Mouse (Mus musculus) limb, embryonic 10.5 days (tissue): ENCODE data around the gene Ceacam9. TPM values are rescaled to one million over a fixed set of nuclear protein-coding genes. Genes with fewer than 3 reads are reported as not detected.
"Not testable (repeated sequence)": the region's sequence is repeated elsewhere in the genome, so short reads cannot be mapped to it uniquely, and the experiment has no call there.

Source experiments
- DNase-seq: peaks from one replicate; pipeline ENCODE4 v3.0.0-alpha.2; 2017; ENCODE audit warnings: low spot score
- H3K27ac ChIP-seq: fragments of 300-500 bp; sonication (generic); 2 replicates; pipeline ENCODE4 v1.5.1; 2016; ENCODE audit warnings: mild to moderate bottlenecking
- H3K27me3 ChIP-seq: fragments of 300-500 bp; sonication (generic); 2 replicates; pipeline ENCODE4 v1.6.1; 2016; ENCODE audit warnings: low read depth, mild to moderate bottlenecking; ENCODE audit not compliant: poor library complexity, severe bottlenecking
- H3K36me3 ChIP-seq: fragments of 300-500 bp; sonication (generic); 2 replicates; pipeline ENCODE4 v1.6.1; 2016; ENCODE audit warnings: mild to moderate bottlenecking, moderate library complexity
- H3K4me1 ChIP-seq: fragments of 300-500 bp; sonication (generic); 2 replicates; pipeline ENCODE4 v1.6.1; 2016
- H3K4me3 ChIP-seq: fragments of 300-500 bp; sonication (generic); 2 replicates; pipeline ENCODE4 v1.5.1; 2016; ENCODE audit warnings: mild to moderate bottlenecking, moderate library complexity
- H3K9me3 ChIP-seq: fragments of 300-500 bp; sonication (generic); replicated peaks from 2 replicates; pipeline ENCODE4 v1.6.1; 2016; ENCODE audit warnings: mild to moderate bottlenecking
- WGBS: fragments of 180-500 bp; shearing (Covaris S2); methylation state at CpG from one replicate; pipeline ENCODE4 v1.1.7; 2016; 5-methylcytosine and 5-hydroxymethylcytosine counted together
- polyA plus RNA-seq: library from polyadenylated mRNA; unstranded; fragments of >200 nt; fragmentation: Nextera tagmentation; extraction: Ambion mirVana; gene quantifications from 2 replicates; pipeline ENCODE4 v1.2.1, GENCODE M21; 2016

Gene Ceacam9
- not detected in 2 replicates for polyA plus RNA-seq

DNA sequence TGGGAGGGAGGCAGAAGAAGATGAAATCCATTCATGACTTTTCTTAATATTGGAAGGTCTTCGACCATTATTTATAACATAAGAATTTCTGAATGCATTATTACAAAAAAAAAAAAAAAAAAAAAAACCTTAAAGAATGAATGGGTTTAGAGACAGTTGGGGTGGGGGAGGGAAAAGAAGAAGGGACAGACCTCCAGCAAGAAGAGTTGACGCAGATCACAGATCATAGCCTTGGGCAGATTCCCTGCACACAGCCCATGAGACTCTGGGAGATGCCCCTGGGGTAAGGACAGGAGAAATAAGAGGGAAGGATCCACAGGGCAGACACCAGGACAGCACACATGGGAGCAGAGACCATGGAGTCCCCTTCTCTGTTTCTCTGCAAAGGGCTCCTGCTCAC lies at the start of gene Ceacam9:
Gene Ceacam9, plus strand, starts transcription at position 301 of the 400 bp plus-strand sequence.
- no peaks in the 10 kb centered on the region for H3K9me3 ChIP-seq
- no peak within 1 kb of the TSS for H3K27ac ChIP-seq
- no peak within 1 kb of the TSS for H3K4me3 ChIP-seq
- no peaks in the 10 kb centered on the region for H3K27me3 ChIP-seq
- peaks cover under 1% of the 10 kb centered on the region; the same call in 1 of the 2 replicates for H3K4me1 ChIP-seq
- 81% methylated on average over 2 of the region's 2 CpGs for WGBS
- no peaks in the 10 kb centered on the region for H3K36me3 ChIP-seq
- no peak for DNase-seq

DNA sequence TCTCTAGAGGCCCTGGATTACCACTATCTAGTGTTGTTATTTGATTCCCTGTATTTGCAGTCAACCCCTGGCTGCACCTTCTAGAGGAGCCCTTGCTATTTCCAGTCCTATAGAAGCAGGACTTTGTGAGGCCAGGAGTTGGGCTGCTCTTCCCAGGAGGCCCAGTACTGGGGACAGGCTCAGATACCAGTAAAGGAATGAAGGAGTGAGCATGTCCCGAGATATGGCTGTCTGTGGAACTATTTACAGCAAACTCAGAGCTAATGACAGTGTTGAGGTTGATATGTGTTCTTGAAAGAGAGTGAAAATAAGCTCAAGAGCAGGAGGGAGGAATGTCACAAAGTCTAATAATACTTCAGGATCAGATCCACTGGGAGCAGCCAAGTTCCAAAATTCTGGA lies 47.9 kb upstream of the Ceacam9 start:
- H3K27me3 ChIP-seq: no peaks in the 10 kb centered on the region
- no peaks in the 10 kb centered on the region for H3K9me3 ChIP-seq
- H3K36me3 ChIP-seq: no peaks in the 10 kb centered on the region
- no peak for DNase-seq
- no peak overlapping the region for H3K4me3 ChIP-seq
- H3K4me1 ChIP-seq: no peaks in the 10 kb centered on the region
- WGBS: 68% methylated on average over 1 of the region's 1 CpGs
- no peak overlapping the region for H3K27ac ChIP-seq

DNA sequence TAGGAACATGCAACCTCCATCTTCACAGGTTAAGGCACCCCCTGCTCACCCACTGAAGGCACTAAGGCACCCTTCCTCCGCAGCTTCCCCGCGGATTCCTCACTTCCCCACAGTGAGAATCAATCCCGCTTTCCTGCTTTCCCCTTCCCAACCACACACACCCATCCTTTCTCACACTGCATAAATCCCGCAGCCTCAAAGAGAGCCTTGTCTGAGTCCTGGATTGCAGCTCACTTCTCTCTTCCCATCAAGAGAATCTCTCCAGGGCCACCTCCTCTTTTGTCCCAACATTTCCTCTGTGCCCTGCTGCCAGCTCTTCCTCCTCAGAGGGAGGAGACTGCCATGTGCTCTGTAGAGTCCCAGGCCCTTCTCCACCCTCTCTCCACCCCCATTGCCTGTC lies 47.0 kb upstream of the Ceacam9 start:
- H3K4me1 ChIP-seq, H3K27me3 ChIP-seq, H3K27ac ChIP-seq: not testable (repeated sequence)

DNA sequence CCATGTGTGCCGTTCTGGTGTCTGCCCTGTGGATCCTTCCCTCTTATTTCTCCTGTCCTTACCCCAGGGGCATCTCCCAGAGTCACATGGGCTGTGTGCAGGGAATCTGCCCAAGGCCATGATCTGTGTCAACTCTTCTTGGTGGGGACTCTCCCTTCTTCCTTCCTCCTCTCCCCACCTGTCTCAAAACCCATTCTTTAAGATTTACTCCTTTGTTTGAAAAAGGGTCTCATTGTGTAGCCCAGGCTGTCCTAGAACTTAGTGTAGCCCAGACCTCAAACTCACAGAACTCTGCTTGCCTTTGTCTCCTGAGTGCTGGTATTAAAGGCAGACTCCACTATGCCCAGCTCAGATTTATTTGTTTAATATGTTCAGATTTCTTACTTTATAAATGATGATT lies 46.1 kb upstream of the Ceacam9 start, which contains the start of gene Ceacam15:
Gene Ceacam15, minus strand, starts transcription at position 101 of the 400 bp plus-strand sequence.
- H3K36me3 ChIP-seq: no peaks in the 10 kb centered on the region
- H3K27me3 ChIP-seq: no peaks in the 10 kb centered on the region
- H3K27ac ChIP-seq: no peak within 1 kb of the TSS
- no peaks in the 10 kb centered on the region for H3K9me3 ChIP-seq
- H3K4me3 ChIP-seq: no peak within 1 kb of the TSS
- DNase-seq: no peak
- H3K4me1 ChIP-seq: no peaks in the 10 kb centered on the region
- WGBS: 50% methylated on average over 1 of the region's 1 CpGs

More for the DNA sequence above, 47.0 kb upstream of the Ceacam9 start:
- not testable (repeated sequence) for DNase-seq, H3K9me3 ChIP-seq, H3K36me3 ChIP-seq, H3K4me3 ChIP-seq
- WGBS: 38% methylated on average over 5 of the region's 5 CpGs

DNA sequence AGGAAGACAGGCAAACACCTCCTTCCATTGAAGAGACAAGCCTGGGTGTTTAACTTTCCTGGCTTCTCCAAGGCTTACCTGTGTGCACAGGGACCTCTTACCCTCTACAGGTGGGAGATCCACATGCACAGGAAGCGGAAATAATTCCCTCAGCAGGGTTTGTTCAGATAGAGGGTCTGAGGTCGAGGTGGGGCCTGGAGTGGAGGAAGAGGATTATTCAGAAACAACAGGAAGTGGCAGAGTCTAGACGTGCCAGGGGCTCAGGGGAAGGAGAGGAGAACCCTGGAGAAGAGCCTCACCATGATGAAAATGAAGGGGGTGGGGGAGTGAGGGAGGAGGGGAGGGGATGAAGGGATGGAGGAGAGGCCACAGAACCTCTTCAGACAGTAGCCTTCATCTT lies 41.5 kb upstream of the Ceacam9 start:
- H3K4me3 ChIP-seq, H3K4me1 ChIP-seq, H3K9me3 ChIP-seq, DNase-seq, H3K36me3 ChIP-seq, H3K27me3 ChIP-seq, H3K27ac ChIP-seq: not testable (repeated sequence)
- WGBS: 57% methylated on average over 3 of the region's 3 CpGs

DNA sequence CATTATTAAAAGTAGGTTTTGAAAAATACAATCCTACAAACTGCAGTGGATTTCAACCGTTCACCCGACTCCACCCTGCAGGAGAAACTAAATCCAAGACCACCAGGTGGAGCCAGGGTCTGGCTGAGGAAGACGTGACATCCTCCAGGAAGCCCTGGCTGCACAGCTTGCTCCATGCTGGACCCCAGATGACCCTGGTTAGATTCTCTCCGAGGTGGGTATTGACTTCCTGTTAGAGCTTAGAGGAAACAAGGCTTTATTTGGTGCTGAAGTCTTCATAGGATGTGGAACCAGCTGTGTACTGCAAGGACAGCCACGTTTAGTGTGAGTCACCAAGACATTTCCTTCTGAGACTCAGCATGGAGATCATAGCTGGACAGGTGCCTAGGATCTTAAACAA lies 32.5 kb upstream of the Ceacam9 start:
- Histone ChIP-seq H3K27ac (no peak overlapping the region), H3K4me3 (no peak overlapping the region), H3K9me3 (no peaks in the 10 kb centered on the region; the same call in 1 of the 2 replicates), H3K36me3 (no peaks in the 10 kb centered on the region), H3K4me1 (no peaks in the 10 kb centered on the region), H3K27me3 (no peaks in the 10 kb centered on the region)
- WGBS: 73% methylated on average over 5 of the region's 5 CpGs
- DNase-seq: no peak

DNA sequence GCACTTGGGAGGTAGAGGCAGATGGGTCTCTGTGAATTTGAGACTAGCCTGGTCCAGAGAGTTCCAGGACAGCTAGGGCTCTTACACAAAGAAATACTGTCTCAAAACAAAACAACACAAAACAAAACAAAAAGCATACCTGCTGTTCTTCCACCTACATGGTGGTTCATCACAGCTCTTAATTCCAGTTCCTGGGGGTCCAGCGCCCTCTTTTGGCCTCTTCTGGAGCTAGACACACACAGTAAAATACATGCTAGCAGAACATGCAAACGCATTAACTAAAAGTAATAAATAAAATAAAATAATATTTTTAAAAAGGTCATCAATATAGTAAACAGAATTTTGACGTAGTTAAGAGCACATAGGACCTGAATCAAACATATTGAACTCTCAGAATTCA lies 26.7 kb upstream of the Ceacam9 start:
- DNase-seq: no peak
- WGBS: 37% methylated on average over 3 of the region's 3 CpGs
- no peak overlapping the region for H3K27ac ChIP-seq

DNA sequence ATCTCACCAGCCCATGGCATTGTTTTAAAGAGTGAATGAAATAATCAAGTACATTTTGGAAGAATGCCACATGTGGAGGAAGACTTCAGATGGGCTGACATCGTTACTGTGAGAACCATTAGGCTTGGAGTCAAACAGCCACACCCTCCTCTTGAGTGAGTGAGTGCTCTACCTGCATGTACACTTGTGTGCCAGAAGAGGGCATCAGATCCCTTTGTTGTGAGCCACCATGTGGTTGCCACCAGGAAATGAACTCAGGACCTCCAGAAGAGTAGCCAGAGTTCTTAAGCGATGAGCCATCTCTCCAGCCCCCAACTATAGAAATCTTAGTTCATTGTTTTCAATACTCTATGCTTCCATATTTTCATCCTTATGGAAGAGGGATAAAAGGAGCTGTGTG lies 22.7 kb upstream of the Ceacam9 start:
- no peaks in the 10 kb centered on the region for H3K4me1 ChIP-seq
- no peaks in the 10 kb centered on the region for H3K36me3 ChIP-seq
- 49% methylated on average over 2 of the region's 2 CpGs for WGBS
- H3K4me3 ChIP-seq: no peak overlapping the region
- H3K27me3 ChIP-seq: no peaks in the 10 kb centered on the region
- DNase-seq: no peak
- no peaks in the 10 kb centered on the region for H3K9me3 ChIP-seq
- H3K27ac ChIP-seq: no peak overlapping the region

More for the DNA sequence above, 26.7 kb upstream of the Ceacam9 start:
- Histone ChIP-seq H3K4me3 (no peak overlapping the region), H3K4me1 (no peaks in the 10 kb centered on the region), H3K36me3 (no peaks in the 10 kb centered on the region), H3K9me3 (no peaks in the 10 kb centered on the region), H3K27me3 (no peaks in the 10 kb centered on the region)

DNA sequence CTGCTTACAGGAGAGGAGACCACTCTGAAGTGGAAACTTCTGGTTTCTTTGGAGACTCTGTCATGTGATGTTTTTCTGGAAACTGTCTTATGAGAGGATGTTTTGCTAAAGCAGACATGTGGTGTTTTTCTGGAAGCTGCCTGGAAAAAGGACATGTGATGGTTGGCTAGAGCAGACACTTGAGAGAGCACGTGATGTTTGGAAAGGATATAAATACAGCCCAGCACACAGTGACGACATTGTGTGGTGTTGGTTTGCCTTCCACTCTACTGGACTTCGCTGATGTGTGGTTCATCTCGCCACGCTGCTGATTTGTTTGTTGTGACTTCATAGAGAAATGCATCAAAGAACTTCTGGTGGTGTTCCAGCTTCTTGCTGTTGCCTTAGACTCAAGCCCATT lies 21.1 kb upstream of the Ceacam9 start:
- no peaks in the 10 kb centered on the region for H3K9me3 ChIP-seq
- H3K27ac ChIP-seq: no peak overlapping the region
- H3K4me3 ChIP-seq: no peak overlapping the region
- no peaks in the 10 kb centered on the region for H3K36me3 ChIP-seq
- H3K4me1 ChIP-seq: no peaks in the 10 kb centered on the region
- H3K27me3 ChIP-seq: no peaks in the 10 kb centered on the region
- 88% methylated on average over 5 of the region's 5 CpGs for WGBS
- DNase-seq: no peak

DNA sequence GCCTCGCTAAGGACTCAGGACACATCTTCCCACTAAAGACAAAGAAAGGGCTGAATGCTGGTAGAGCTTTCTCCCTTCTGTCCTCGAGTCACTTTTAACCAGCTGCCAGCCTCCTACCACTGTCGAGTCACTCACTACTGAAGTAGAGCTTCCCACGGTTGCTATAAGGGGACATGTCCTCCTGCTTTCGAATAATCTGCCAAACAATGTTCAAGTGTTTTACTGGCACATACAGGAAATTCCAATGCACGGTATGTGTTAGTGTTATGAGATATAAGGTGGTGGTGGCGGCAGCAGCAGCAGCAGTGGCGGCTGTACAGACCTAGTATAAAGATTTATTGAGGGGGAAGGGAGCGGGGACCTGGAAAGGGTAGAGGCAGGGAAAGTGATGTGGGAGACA lies 15.3 kb upstream of the Ceacam9 start:
- H3K27ac ChIP-seq: no peak overlapping the region; the same call in 1 of the 2 replicates
- H3K9me3 ChIP-seq: no peaks in the 10 kb centered on the region
- peaks cover 14% of the 10 kb centered on the region; the same call in 1 of the 2 replicates for H3K27me3 ChIP-seq
- H3K36me3 ChIP-seq: no peaks in the 10 kb centered on the region
- DNase-seq: no peak
- H3K4me3 ChIP-seq: no peak overlapping the region
- H3K4me1 ChIP-seq: peaks cover 13% of the 10 kb centered on the region
- 60% methylated on average over 9 of the region's 9 CpGs for WGBS

DNA sequence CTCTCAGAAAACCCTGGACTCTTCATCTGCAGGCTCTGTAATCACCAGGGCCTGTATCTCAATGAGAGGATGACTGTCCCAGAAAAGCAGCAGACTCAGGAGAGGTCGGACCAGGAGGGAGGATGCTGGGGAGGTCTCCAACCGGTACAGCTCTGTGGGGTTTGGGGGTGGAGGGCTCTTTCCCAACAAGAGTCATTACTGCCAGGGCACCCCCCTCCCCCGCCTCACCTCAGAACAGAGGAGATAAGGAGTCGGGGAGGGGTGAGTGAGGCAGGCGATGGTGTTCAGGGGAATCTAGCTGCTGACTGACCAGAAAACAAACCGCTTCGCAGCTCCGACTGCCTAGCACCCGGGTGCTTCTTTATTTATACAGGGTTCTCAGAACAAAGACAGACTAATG lies 13.5 kb upstream of the Ceacam9 start:
- Histone ChIP-seq H3K9me3 (no peaks in the 10 kb centered on the region), H3K36me3 (no peaks in the 10 kb centered on the region), H3K27me3 (peaks cover 14% of the 10 kb centered on the region; the same call in 1 of the 2 replicates), H3K4me3 (no peak overlapping the region), H3K4me1 (peaks cover 13% of the 10 kb centered on the region), H3K27ac (no peak overlapping the region)
- DNase-seq: no peak
- 17% methylated on average over 9 of the region's 9 CpGs for WGBS

DNA sequence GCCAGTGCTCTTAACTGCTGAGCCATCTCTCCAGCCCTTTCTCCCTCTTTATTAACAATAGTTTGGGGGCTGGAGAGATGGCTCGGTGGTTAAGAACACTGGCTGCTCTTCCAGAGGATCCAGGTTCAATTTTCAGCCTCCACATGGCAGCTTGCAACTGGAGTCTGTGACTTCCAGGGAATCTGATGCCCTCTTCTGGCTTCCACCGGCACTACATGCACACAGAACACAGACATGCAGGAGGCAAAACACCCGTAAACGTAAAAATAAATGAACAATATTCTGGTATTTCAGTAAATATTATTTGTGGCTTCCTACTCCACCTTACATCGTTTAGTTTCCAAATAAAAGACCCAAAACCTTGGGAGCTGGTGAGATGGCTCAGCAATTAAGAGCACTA lies 11.1 kb upstream of the Ceacam9 start:
- 77% methylated on average over 5 of the region's 5 CpGs for WGBS
- Histone ChIP-seq H3K27ac (no peak overlapping the region), H3K4me3 (no peak overlapping the region), H3K4me1 (peaks cover 13% of the 10 kb centered on the region), H3K27me3 (peaks cover 14% of the 10 kb centered on the region; the same call in 1 of the 2 replicates), H3K9me3 (no peaks in the 10 kb centered on the region), H3K36me3 (no peaks in the 10 kb centered on the region)
- no peak for DNase-seq

DNA sequence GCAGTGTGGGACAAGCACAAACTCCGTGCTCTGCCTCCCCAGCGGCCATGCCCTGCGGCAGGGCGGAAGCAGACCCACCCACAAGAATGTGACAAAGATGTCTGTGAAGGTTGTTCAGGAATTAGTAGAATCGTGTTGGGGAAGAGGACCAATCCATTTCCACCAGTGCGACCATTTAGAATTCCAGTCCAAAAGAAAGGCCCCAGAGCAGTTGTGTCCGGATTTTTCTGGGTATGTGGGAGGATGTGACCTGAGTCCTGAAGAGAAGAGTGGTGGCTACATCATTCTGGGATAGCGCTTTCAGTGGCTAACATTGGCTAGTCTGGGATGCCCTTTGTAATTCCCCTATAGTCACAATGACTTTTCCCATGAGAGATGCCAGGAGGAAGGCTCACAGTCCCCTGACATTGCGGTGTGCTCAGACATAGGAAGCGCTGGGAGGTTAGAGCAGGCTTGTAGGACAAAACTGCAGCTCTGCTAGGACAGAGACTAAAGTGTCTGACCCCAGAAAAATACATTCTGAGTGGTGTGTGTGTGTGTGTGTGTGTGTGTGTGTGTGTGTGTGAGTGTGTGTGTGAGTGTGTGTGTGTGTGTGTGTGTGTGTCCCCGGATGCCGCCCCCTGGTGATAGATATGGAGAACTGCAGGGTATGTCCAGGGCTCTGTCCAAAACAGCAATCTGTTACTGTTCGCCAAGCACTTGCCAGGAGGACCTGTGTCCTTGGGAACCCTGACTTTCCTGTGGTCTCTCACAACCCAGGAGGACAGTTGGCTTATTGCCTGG lies 8.9 kb upstream of the Ceacam9 start:
- peaks cover 6% of the 10 kb centered on the region; the same call in 1 of the 2 replicates for H3K27me3 ChIP-seq
- 76% methylated on average over 13 of the region's 13 CpGs for WGBS
- no peak overlapping the region for H3K4me3 ChIP-seq
- H3K36me3 ChIP-seq: no peaks in the 10 kb centered on the region
- no peak for DNase-seq
- peaks cover 6% of the 10 kb centered on the region for H3K4me1 ChIP-seq
- no peaks in the 10 kb centered on the region for H3K9me3 ChIP-seq
- no peak overlapping the region for H3K27ac ChIP-seq
